ENCODE assay signal across 33 mouse cellular contexts in genomic region chr5:91194572-91194971, GRCm38 (mm10). TPM values are rescaled to one million over a fixed set of nuclear protein-coding genes. Genes with fewer than 3 reads are reported as not detected.
"Had no signal": no experiment of that assay in that cellular context is flagged by ENCODE, and none has a peak within 500 bp of the region (broad histone marks: within the 10 kb centered on the region; RNA-seq: fewer than 3 reads in every experiment).

No protein-coding gene starts in this region.

- H3K9ac ChIP-seq: heart, embryonic 12.5 days; hindbrain, embryonic 12.5 days; hindbrain, embryonic 14.5 days; kidney, embryonic 15.5 days; limb, embryonic 12.5 days; liver, embryonic 13.5 days had no signal

- H3K27ac ChIP-seq: gastrocnemius, adult 2 months; heart, embryonic 10.5 days; hindbrain, embryonic 10.5 days; hindbrain, embryonic 12.5 days; hindbrain, embryonic 14.5 days; kidney, embryonic 15.5 days; kidney, postnatal 0 days; layer of hippocampus, adult 2 months; left cerebral cortex, adult 2 months; limb, embryonic 10.5 days; limb, embryonic 12.5 days; liver, embryonic 13.5 days had no signal

- DNase-seq: gastrocnemius, adult 2 months; gastrocnemius, postnatal 10 days; gastrocnemius, postnatal 25 days; heart, adult 18-20 months; heart, postnatal 10 days; heart, postnatal 4 days; kidney, adult 11 months; kidney, adult 2 months; kidney, adult 9 months; kidney, postnatal 14 days; kidney, postnatal 36 days; liver; liver, embryonic 13.5 days had no signal

- ATAC-seq: hindbrain, embryonic 16.5 days; inflammation-experienced regulatory T-cells, adult 6 months had no signal

- H3K9me3 ChIP-seq: heart, embryonic 10.5 days; heart, embryonic 12.5 days; hindbrain, embryonic 10.5 days; hindbrain, embryonic 12.5 days; kidney, embryonic 15.5 days; limb, embryonic 10.5 days; limb, embryonic 12.5 days; liver, embryonic 13.5 days had no signal

- H3K4me3 ChIP-seq: gastrocnemius, adult 2 months; heart, embryonic 10.5 days; heart, embryonic 12.5 days; hindbrain, embryonic 10.5 days; hindbrain, embryonic 12.5 days; kidney, embryonic 15.5 days; layer of hippocampus, adult 2 months; left cerebral cortex, adult 2 months; limb, embryonic 10.5 days; limb, embryonic 12.5 days; liver, embryonic 13.5 days had no signal

- H3K27me3 ChIP-seq: heart, embryonic 12.5 days; hindbrain, embryonic 12.5 days; kidney, embryonic 15.5 days; limb, embryonic 12.5 days; liver, embryonic 13.5 days had no signal

- H3K4me1 ChIP-seq: heart, embryonic 10.5 days; heart, embryonic 12.5 days; hindbrain, embryonic 10.5 days; hindbrain, embryonic 12.5 days; kidney, embryonic 15.5 days; limb, embryonic 10.5 days; limb, embryonic 12.5 days; liver, embryonic 13.5 days had no signal

- H3K4me2 ChIP-seq: heart, embryonic 12.5 days; hindbrain, embryonic 12.5 days; hindbrain, embryonic 14.5 days; kidney, embryonic 15.5 days; limb, embryonic 12.5 days; liver, embryonic 11.5 days; liver, embryonic 13.5 days had no signal

- H3K36me3 ChIP-seq: heart, embryonic 10.5 days; heart, embryonic 12.5 days; hindbrain, embryonic 10.5 days; hindbrain, embryonic 12.5 days; kidney, embryonic 15.5 days; limb, embryonic 10.5 days; limb, embryonic 12.5 days; liver, embryonic 13.5 days had no signal

RNA-seq across cellular contexts. Expression of gene Areg, which starts 55.2 kb away (rescaled TPM):
- total RNA-seq: gastrocnemius, adult 2 months; gastrocnemius, postnatal 10 days; gastrocnemius, postnatal 25 days; gastrocnemius, postnatal 4 days; granulocyte monocyte progenitor cell, adult 5-6 weeks; heart, adult 18-20 months; heart, adult 8-10 months; heart, postnatal 10 days; heart, postnatal 25 days; left cerebral cortex, postnatal 14 days; left cerebral cortex, postnatal 36 days had no signal
- polyA plus RNA-seq: heart, embryonic 10.5 days; hindbrain, embryonic 12.5 days; kidney, adult 2 months; kidney, embryonic 15.5 days; limb, embryonic 10.5 days; liver, embryonic 11.5 days; liver, embryonic 13.5 days had no signal
